Mouse (Mus musculus) liver, postnatal 0 days (tissue): ENCODE results near the gene Gm21973.

Experiments used
- CTCF ChIP-seq: sonication (generic); IDR thresholded peaks from 2 replicates; pipeline ENCODE4 v1.5.1; 2016; ENCODE audit warnings: antibody characterized with exemption, low read depth
- EP300 ChIP-seq: IDR thresholded peaks from 2 replicates; pipeline ENCODE4 v1.6.1; 2016; ENCODE audit warnings: antibody characterized with exemption, low read depth, mild to moderate bottlenecking

DNA sequence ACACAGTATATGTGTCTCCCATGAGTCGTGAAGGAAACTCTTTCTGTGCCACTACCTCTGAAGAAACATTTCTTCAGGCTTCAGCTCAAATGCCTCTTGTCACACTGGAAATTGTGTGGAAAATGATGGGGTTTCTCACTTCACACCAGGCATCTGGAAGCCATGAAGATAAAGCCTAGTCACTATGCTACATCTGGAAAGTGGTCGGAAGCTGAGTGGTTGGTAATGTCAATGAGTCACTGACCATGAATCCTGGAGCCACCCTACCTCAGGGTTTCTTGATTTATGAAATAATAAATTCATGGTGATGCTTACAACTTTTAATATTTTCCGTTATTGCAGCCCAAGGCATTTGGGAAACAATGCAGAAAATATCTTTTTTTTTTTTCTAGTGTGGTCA, 84.7 kb downstream of the Gm21973 start:
- TF ChIP-seq CTCF: no peak
- no peak for TF ChIP-seq EP300
